Mouse (Mus musculus): ENCODE measurements around the gene Dao.

The Dao gene

GRCm38 (mm10) chr5:113984025-113984740 lies 19.3 kb upstream of the Dao start:
- DNase-seq, result no peak

GRCm38 (mm10) chr5:113985737-113986136 lies 17.8 kb upstream of the Dao start:
- DNase-seq, result no peak

GRCm38 (mm10) chr5:113986182-113986961 lies 17.1 kb upstream of the Dao start:
- DNase-seq, result peak; percentile 84 to 90

GRCm38 (mm10) chr5:113989437-113990024 lies 14.0 kb upstream of the Dao start:
- DNase-seq, result no peak

- DNase-seq, result no peak
Measured at GRCm38 (mm10) chr5:113990593-113990992, 12.9 kb upstream of the Dao start.

- no peak for DNase-seq
Measured at GRCm38 (mm10) chr5:113991141-113991540, 12.4 kb upstream of the Dao start.

- peak; percentile 57 to 75 for DNase-seq
Measured at GRCm38 (mm10) chr5:113992339-113992831, 11.1 kb upstream of the Dao start.

GRCm38 (mm10) chr5:113993031-113993486 lies 10.4 kb upstream of the Dao start:
- no peak for DNase-seq

- DNase-seq, result peak; percentile 93 to 96
Measured at GRCm38 (mm10) chr5:113993487-113994465, 9.7 kb upstream of the Dao start, which contains the start of gene Ssh1. TSS of gene Ssh1 (minus strand) at chr5:113993894.

- peak; percentile 27 to 52 for DNase-seq
Measured at GRCm38 (mm10) chr5:113996458-113996857, 7.0 kb upstream of the Dao start.

GRCm38 (mm10) chr5:113999382-113999781 lies 4.1 kb upstream of the Dao start:
- DNase-seq, result no peak

GRCm38 (mm10) chr5:114004573-114004972 lies 1.1 kb downstream of the Dao start:
- peak; percentile 19 to 33 for DNase-seq

GRCm38 (mm10) chr5:114005100-114005499 lies 1.6 kb downstream of the Dao start:
- no peak for DNase-seq

- DNase-seq, result no peak
Measured at GRCm38 (mm10) chr5:114006974-114007373, 3.5 kb downstream of the Dao start.

GRCm38 (mm10) chr5:114007753-114008453 lies 4.4 kb downstream of the Dao start:
- no peak for DNase-seq

GRCm38 (mm10) chr5:114009049-114009448 lies 5.5 kb downstream of the Dao start:
- no peak for DNase-seq

- peak; percentile 63 to 69 for DNase-seq
Measured at GRCm38 (mm10) chr5:114015121-114015520, 11.6 kb downstream of the Dao start.

GRCm38 (mm10) chr5:114024390-114024789 lies 20.9 kb downstream of the Dao start:
- DNase-seq, result no peak

GRCm38 (mm10) chr5:114024885-114025284 lies 21.4 kb downstream of the Dao start:
- peak; percentile 25 to 45 for DNase-seq

GRCm38 (mm10) chr5:114027217-114027944 lies 23.9 kb downstream of the Dao start:
- DNase-seq, result no peak

- peak; percentile 43 to 61 for DNase-seq
Measured at GRCm38 (mm10) chr5:114028111-114028510, 24.6 kb downstream of the Dao start.
